Mouse (Mus musculus) forebrain, embryonic 16.5 days (tissue): ENCODE measurements around the gene Vsig10l. TPM values are rescaled to one million over a fixed set of nuclear protein-coding genes. Genes with fewer than 3 reads are reported as not detected.

Experiments
- ATAC-seq: fragments of 200-750 bp; cut with Nextera tagmentation; 2 replicates; pipeline ENCODE4 v1.8.0; 2017; ENCODE audit warnings: mild to moderate bottlenecking, moderate library complexity
- H3K27ac ChIP-seq: fragments of 300-500 bp; sonication (generic); 2 replicates; pipeline ENCODE4 v1.5.1; 2014; ENCODE audit warnings: low read length, control low read depth
- H3K27me3 ChIP-seq: fragments of 300-500 bp; sonication (generic); replicated peaks from 2 replicates; pipeline ENCODE4 v1.6.1; 2014; ENCODE audit warnings: low read length; ENCODE audit not compliant: control insufficient read depth, insufficient read depth
- H3K36me3 ChIP-seq: fragments of 300-500 bp; sonication (generic); 2 replicates; pipeline ENCODE4 v1.6.1; 2014; ENCODE audit not compliant: control insufficient read depth, insufficient read depth
- H3K4me1 ChIP-seq: fragments of 300-500 bp; sonication (generic); replicated peaks from 2 replicates; pipeline ENCODE4 v1.6.1; 2014; ENCODE audit warnings: low read length; ENCODE audit not compliant: control insufficient read depth, insufficient read depth
- H3K4me2 ChIP-seq: fragments of 300-500 bp; sonication (generic); 2 replicates; pipeline ENCODE4 v1.6.1; 2014; ENCODE audit warnings: mild to moderate bottlenecking, low read length, control low read depth
- H3K4me3 ChIP-seq: fragments of 300-500 bp; sonication (generic); replicated peaks from 2 replicates; pipeline ENCODE4 v1.5.1; 2014; ENCODE audit warnings: mild to moderate bottlenecking, low read length, control low read depth
- H3K9ac ChIP-seq: fragments of 300-500 bp; sonication (generic); replicated peaks from 2 replicates; pipeline ENCODE4 v1.6.1; 2014; ENCODE audit warnings: low read depth, low read length, control low read depth
- H3K9me3 ChIP-seq: fragments of 300-500 bp; sonication (generic); 2 replicates; pipeline ENCODE4 v1.6.1; 2016; ENCODE audit warnings: low read length; ENCODE audit not compliant: control insufficient read depth
- WGBS: fragments of 180-500 bp; shearing (Covaris S2); extraction: QIAGEN DNeasy Blood & Tissue Kit; methylation state at CpG from one replicate; pipeline ENCODE4 v1.1.7; 2014; 5-methylcytosine and 5-hydroxymethylcytosine counted together
- polyA plus RNA-seq: library from polyadenylated mRNA; unstranded; fragments of >200 nt; fragmentation: Nextera tagmentation; extraction: Ambion mirVana; gene quantifications from 2 replicates; pipeline ENCODE4 v1.2.1, GENCODE M21; 2015

The Vsig10l gene
- polyA plus RNA-seq, 1 experiment from 2014 or later = 7.3 TPM

- no peak overlapping the region for H3K4me3 ChIP-seq
- no peaks in the 10 kb centered on the region for H3K9me3 ChIP-seq
- 80% methylated on average over 4 of the region's 4 CpGs for WGBS
- H3K4me2 ChIP-seq = no peak overlapping the region
- no peaks in the 10 kb centered on the region for H3K36me3 ChIP-seq
- no peak for ATAC-seq
- no peak overlapping the region for H3K27ac ChIP-seq
- H3K4me1 ChIP-seq = peaks cover 8% of the 10 kb centered on the region
- H3K9ac ChIP-seq = no peak overlapping the region
- H3K27me3 ChIP-seq = no peaks in the 10 kb centered on the region
Observed at GRCm38 (mm10) chr7:43438611-43439010, 24.3 kb upstream of the Vsig10l start.

GRCm38 (mm10) chr7:43440482-43440881 lies 22.5 kb upstream of the Vsig10l start, which contains the start of gene Cldnd2:
Gene Cldnd2, plus strand, starts transcription at chr7:43440782.
- WGBS = 82% methylated on average over 6 of the region's 6 CpGs
- Histone ChIP-seq H3K27ac (no peak within 1 kb of the TSS), H3K4me2 (no peak within 1 kb of the TSS), H3K4me1 (peaks cover 21% of the 10 kb centered on the region), H3K36me3 (no peaks in the 10 kb centered on the region), H3K27me3 (no peaks in the 10 kb centered on the region), H3K9ac (no peak within 1 kb of the TSS), H3K9me3 (no peaks in the 10 kb centered on the region), H3K4me3 (no peak within 1 kb of the TSS)
- ATAC-seq = no peak

DNA sequence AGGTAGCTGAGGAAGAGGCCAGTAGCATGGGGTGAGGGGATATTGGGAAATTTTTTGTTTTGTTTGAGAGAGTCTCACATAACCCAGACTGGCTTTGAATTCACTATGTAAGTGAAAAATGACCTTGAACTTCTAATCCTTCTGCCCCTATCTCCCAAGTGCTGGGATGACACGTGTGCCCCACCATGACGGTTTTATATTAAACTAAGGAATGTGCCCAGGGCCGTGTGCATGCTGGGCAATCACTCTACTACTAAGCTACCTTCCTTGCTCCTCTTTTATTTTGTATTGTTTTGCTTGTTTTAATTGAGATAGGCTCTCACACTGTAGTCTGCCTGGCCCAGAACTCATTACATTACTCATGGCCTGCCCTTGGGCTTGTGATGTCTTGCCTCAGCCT lies 21.9 kb upstream of the Vsig10l start:
- H3K9me3 ChIP-seq = no peaks in the 10 kb centered on the region
- peaks cover 21% of the 10 kb centered on the region for H3K4me1 ChIP-seq
- H3K27ac ChIP-seq = no peak overlapping the region
- H3K4me3 ChIP-seq = no peak overlapping the region
- no peaks in the 10 kb centered on the region for H3K27me3 ChIP-seq
- H3K4me2 ChIP-seq = no peak overlapping the region
- no peak for ATAC-seq
- no peaks in the 10 kb centered on the region for H3K36me3 ChIP-seq
- WGBS = 83% methylated on average over 3 of the region's 3 CpGs
- no peak overlapping the region for H3K9ac ChIP-seq

DNA sequence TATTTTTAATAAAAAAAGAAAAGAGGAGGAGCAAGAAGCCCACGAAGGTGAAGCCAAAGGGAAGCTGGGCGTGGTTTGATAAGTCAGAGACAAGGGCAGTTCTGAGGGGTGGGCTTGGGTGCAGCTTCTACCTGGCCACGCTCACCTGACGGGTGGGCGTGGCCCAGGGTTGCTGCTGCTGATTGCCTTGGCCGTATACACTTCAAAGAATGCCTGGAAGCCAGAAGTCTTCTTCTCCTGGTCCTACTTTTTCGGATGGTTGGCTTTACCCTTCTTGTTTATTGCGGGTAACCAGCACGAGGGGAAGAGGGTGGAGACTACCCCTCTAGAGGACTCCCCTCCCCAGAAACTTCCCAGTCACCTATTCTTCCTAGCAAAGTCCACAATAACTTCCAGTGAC lies 20.3 kb upstream of the Vsig10l start:
- WGBS = 15% methylated on average over 9 of the region's 9 CpGs
- H3K9me3 ChIP-seq = no peaks in the 10 kb centered on the region
- H3K36me3 ChIP-seq = no peaks in the 10 kb centered on the region
- peaks cover 21% of the 10 kb centered on the region for H3K4me1 ChIP-seq
- H3K27ac ChIP-seq = peak overlapping the region; percentile 57
- H3K9ac ChIP-seq = peak overlapping the region; percentile 58
- H3K27me3 ChIP-seq = no peaks in the 10 kb centered on the region
- no peak; the same call in 1 of the 2 replicates for ATAC-seq
- H3K4me2 ChIP-seq = peak overlapping the region; percentile 72
- peak overlapping the region; percentile 55 for H3K4me3 ChIP-seq

DNA sequence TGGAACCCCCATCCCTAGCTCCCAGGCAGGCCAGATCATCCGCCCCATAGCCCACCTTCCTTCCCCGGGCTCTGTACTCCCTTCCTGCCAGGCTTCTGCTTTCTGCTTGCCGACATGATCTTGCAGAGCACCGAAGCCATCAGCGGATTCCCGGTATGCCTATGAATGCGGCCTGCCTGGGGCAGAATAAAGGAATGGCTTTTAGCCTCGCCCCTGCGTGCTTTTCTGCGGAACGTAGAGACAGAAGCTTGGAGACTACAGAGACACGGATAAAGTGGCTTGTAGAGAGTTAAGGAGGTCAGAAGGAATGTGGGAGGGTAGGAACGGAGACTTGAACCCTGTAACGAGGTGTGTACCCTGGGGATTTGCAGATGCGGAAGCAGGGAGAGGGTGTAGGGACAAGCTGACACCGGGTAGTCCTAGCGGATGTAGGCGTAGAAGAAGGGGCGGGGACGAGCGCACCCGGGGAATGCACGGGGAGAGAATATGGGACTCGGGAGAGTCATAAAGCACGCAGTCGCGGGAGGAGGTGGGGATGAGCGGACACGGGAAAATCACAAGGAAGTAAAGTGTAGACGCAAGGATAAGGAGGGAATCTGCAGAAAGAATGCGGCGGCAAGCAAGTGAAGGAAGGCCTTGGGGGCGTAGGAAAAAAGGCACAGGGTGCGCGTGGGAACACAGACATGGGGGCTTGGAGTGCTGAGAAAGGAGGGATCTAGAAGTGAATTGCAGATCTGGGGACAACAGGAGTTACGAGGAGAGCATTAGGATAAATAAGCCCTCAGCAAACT lies 19.6 kb upstream of the Vsig10l start:
- Histone ChIP-seq H3K4me1 (peaks cover 21% of the 10 kb centered on the region), H3K9ac (peak overlapping the region; percentile 58), H3K9me3 (no peaks in the 10 kb centered on the region), H3K27ac (peak overlapping the region; percentile 57), H3K4me3 (peak overlapping the region; percentile 55), H3K4me2 (peak overlapping the region; percentile 72), H3K27me3 (no peaks in the 10 kb centered on the region), H3K36me3 (no peaks in the 10 kb centered on the region)
- ATAC-seq = peak; percentile 84
- under 1% methylated on average over 36 of the region's 36 CpGs for WGBS

GRCm38 (mm10) chr7:43443917-43444293 lies 19.0 kb upstream of the Vsig10l start, which contains the start of the genes Etfb and Gm45233:
Gene Etfb, plus strand, starts transcription at chr7:43444083.
Gene Gm45233, plus strand, starts transcription at chr7:43444128.
- H3K27ac ChIP-seq = peak within 1 kb of the TSS; percentile 57
- H3K4me3 ChIP-seq = peak within 1 kb of the TSS; percentile 55
- no peaks in the 10 kb centered on the region for H3K36me3 ChIP-seq
- peak within 1 kb of the TSS; percentile 62 for H3K9ac ChIP-seq
- peak; percentile 98 for ATAC-seq
- no peaks in the 10 kb centered on the region for H3K9me3 ChIP-seq
- peak within 1 kb of the TSS; percentile 72 for H3K4me2 ChIP-seq
- no peaks in the 10 kb centered on the region for H3K27me3 ChIP-seq
- WGBS = under 1% methylated on average over 27 of the region's 27 CpGs
- H3K4me1 ChIP-seq = peaks cover 21% of the 10 kb centered on the region

DNA sequence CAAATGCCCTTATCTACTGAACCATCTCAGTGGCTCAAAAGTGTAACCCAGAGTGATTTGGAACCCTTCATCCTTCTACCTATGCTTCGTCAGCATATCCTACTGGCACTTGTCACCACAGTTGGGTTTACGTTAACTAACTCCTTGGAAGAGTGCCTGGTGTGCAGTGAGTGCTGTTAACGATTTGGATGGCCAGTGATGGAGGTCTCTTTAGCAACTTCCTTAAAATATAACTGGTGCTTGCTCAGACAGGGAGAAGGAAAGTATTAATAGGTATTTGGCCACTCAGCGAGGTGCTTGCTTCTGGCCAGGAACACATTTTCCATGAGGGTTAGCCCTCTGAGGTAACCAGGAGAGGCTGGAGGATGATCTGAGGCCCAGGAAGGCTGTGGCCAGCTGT lies 15.2 kb upstream of the Vsig10l start:
- H3K27ac ChIP-seq = no peak overlapping the region
- no peak overlapping the region for H3K9ac ChIP-seq
- H3K9me3 ChIP-seq = no peaks in the 10 kb centered on the region
- no peak overlapping the region for H3K4me3 ChIP-seq
- 85% methylated on average over 4 of the region's 4 CpGs for WGBS
- peaks cover 16% of the 10 kb centered on the region for H3K4me1 ChIP-seq
- no peaks in the 10 kb centered on the region for H3K36me3 ChIP-seq
- H3K27me3 ChIP-seq = no peaks in the 10 kb centered on the region
- H3K4me2 ChIP-seq = no peak overlapping the region
- ATAC-seq = no peak

DNA sequence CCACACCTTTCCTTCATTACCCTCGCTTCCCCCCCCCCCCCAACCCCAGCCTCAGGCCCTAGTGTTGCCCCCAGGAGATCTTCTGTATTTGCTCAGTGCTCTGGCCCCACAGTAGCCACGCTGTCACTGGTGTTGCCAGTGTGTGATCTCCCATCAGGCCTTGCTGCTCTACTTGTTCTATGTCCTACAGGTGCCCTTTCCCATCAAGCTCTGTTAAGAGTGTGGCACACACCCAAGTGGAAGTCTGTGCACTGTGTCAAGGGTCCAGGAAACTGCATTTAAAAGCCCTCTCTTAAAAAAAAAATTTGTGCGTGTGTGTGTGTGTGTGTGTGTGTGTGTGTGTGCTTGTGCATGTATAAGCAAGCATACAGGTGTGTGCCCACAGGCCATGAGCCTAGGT lies 14.7 kb upstream of the Vsig10l start:
- no peak overlapping the region for H3K9ac ChIP-seq
- no peak overlapping the region for H3K4me3 ChIP-seq
- no peak for ATAC-seq
- H3K4me1 ChIP-seq = peaks cover 12% of the 10 kb centered on the region
- H3K27ac ChIP-seq = no peak overlapping the region
- H3K36me3 ChIP-seq = no peaks in the 10 kb centered on the region
- no peak overlapping the region for H3K4me2 ChIP-seq
- H3K27me3 ChIP-seq = no peaks in the 10 kb centered on the region
- 91% methylated on average over 2 of the region's 3 CpGs for WGBS
- no peaks in the 10 kb centered on the region for H3K9me3 ChIP-seq

DNA sequence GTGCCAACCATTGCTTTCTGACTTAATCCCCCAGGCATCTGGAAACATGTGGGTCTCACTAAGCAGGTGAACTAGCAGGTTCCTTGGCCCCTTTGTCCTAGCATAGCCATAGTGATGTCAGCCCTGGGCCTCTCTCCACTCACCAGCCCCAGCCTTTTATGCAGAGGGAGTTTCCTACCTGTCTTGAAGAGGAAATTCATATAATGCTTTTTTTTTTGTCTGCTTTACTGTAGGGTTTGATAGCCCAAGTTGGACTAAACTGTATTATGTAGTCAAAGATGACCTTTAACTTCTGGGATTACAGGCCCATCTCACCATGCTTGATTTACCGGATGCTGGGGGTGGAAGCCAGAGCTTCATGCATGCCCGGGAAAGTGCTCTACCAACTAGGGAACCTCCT lies 13.1 kb upstream of the Vsig10l start:
- Histone ChIP-seq H3K36me3 (peaks cover 5% of the 10 kb centered on the region; the same call in 1 of the 2 replicates), H3K9me3 (no peaks in the 10 kb centered on the region), H3K4me1 (peaks cover 5% of the 10 kb centered on the region), H3K4me2 (no peak overlapping the region), H3K27ac (no peak overlapping the region), H3K9ac (no peak overlapping the region), H3K4me3 (no peak overlapping the region), H3K27me3 (no peaks in the 10 kb centered on the region)
- WGBS = 98% methylated on average over 2 of the region's 2 CpGs
- no peak for ATAC-seq
